Mouse (Mus musculus) limb, embryonic 13.5 days (tissue): ENCODE results near the gene Olfr1326-ps1. TPM values are rescaled to one million over a fixed set of nuclear protein-coding genes. Genes with fewer than 3 reads are reported as not detected.

ENCODE experiments used
- ATAC-seq: fragments of 200-750 bp; cut with Nextera tagmentation; 2 replicates; pipeline ENCODE4 v1.8.0; 2017; ENCODE audit warnings: low read depth, moderate number of reproducible peaks, moderate TSS enrichment; ENCODE audit not compliant: low FRiP score
- H3K27ac ChIP-seq: fragments of 300-500 bp; sonication (generic); 2 replicates; pipeline ENCODE4 v1.5.1; 2015; ENCODE audit warnings: inconsistent platforms, mild to moderate bottlenecking, moderate library complexity
- H3K27me3 ChIP-seq: fragments of 300-500 bp; sonication (generic); 2 replicates; pipeline ENCODE4 v1.6.1; 2015; ENCODE audit warnings: mild to moderate bottlenecking, inconsistent platforms
- H3K36me3 ChIP-seq: fragments of 300-500 bp; sonication (generic); 2 replicates; pipeline ENCODE4 v1.6.1; 2015; ENCODE audit warnings: inconsistent platforms, mild to moderate bottlenecking, moderate library complexity
- H3K4me1 ChIP-seq: fragments of 300-500 bp; sonication (generic); 2 replicates; pipeline ENCODE4 v1.6.1; 2015; ENCODE audit warnings: inconsistent platforms
- H3K4me2 ChIP-seq: fragments of 300-500 bp; sonication (generic); replicated peaks from 2 replicates; pipeline ENCODE4 v1.6.1; 2015; ENCODE audit warnings: inconsistent platforms, mild to moderate bottlenecking, moderate library complexity
- H3K4me3 ChIP-seq: fragments of 300-500 bp; sonication (generic); 2 replicates; pipeline ENCODE4 v1.5.1; 2015; ENCODE audit warnings: moderate library complexity, mild to moderate bottlenecking, inconsistent platforms
- H3K9ac ChIP-seq: fragments of 300-500 bp; sonication (generic); 2 replicates; pipeline ENCODE4 v1.6.1; 2015; ENCODE audit warnings: mild to moderate bottlenecking, inconsistent platforms
- H3K9me3 ChIP-seq: fragments of 300-500 bp; sonication (generic); 2 replicates; pipeline ENCODE4 v1.6.1; 2016; ENCODE audit warnings: inconsistent platforms
- WGBS: fragments of 180-500 bp; shearing (Covaris S2); methylation state at CpG from one replicate; pipeline ENCODE4 v1.1.7; 2015; 5-methylcytosine and 5-hydroxymethylcytosine counted together
- polyA plus RNA-seq: library from polyadenylated mRNA; unstranded; fragments of >200 nt; fragmentation: Nextera tagmentation; extraction: Ambion mirVana; gene quantifications from 2 replicates; pipeline ENCODE4 v1.2.1, GENCODE M21; 2015

Olfr1326-ps1 gene
- not detected in 2 replicates for polyA plus RNA-seq

DNA sequence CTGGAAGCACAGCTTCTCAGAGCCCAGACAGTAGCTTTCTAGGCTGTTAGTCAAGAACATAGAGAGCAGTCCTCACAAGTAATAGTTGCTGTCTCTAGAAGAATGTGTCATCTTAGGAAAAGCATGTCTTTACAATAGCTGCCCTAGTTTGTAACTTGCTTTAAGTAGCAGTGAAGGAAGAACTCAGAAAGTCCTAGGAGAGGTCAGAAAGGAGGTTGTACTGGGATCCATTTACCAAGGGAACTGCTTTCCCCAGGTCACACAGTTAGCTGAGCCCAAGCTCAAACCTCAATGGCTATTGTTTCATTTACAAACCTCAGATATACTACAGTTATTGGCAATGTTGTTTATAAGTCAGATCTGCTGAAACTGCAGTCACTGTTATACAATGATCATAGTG is at the start of gene Olfr1326-ps1:
Gene Olfr1326-ps1, minus strand, starts transcription at position 101 of the 400 bp plus-strand sequence.
- no peaks in the 10 kb centered on the region for H3K36me3 ChIP-seq
- ATAC-seq = no peak
- H3K27ac ChIP-seq = no peak within 1 kb of the TSS
- no peak within 1 kb of the TSS for H3K9ac ChIP-seq
- no peak within 1 kb of the TSS for H3K4me3 ChIP-seq
- no peaks in the 10 kb centered on the region for H3K9me3 ChIP-seq
- H3K27me3 ChIP-seq = no peaks in the 10 kb centered on the region
- no peak within 1 kb of the TSS for H3K4me2 ChIP-seq
- no peaks in the 10 kb centered on the region for H3K4me1 ChIP-seq

DNA sequence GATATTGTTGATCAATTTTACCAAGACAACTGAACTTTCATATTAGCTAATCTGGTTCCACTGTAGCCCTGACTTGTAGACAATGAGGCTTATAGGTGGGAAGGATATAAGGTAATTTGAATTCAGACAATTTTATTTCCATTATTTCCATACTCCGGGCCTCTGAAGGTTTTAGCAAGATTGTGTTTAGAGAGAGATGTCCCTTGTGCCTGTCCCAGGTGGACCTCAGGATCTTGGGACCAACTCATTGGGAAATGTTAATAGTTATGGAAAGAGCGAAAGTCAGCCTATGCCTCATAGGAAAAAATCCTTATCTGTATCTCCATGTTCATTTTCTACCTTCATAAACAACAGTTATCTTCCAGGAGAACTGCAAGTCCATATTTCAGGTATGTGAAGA is 17.7 kb upstream of the Olfr1326-ps1 start, which contains the start of gene Olfr1325:
Gene Olfr1325, plus strand, starts transcription at position 301 of the 400 bp plus-strand sequence.
- Histone ChIP-seq H3K36me3 (no peaks in the 10 kb centered on the region), H3K27ac (no peak within 1 kb of the TSS), H3K4me1 (no peaks in the 10 kb centered on the region), H3K9me3 (no peaks in the 10 kb centered on the region), H3K4me2 (no peak within 1 kb of the TSS), H3K27me3 (no peaks in the 10 kb centered on the region), H3K4me3 (no peak within 1 kb of the TSS), H3K9ac (no peak within 1 kb of the TSS)
- no peak for ATAC-seq
- 86% methylated on average over 2 of the region's 2 CpGs for WGBS

Other genes starting within 250 kb of the Olfr1326-ps1 start
- gene Plxna3, start 245.8 kb downstream of the Olfr1326-ps1 start, polyA plus RNA-seq = 21.2 and 25.3 TPM in 2 replicates
- gene Lage3, start 221.3 kb downstream of the Olfr1326-ps1 start, polyA plus RNA-seq = 114 and 115 TPM in 2 replicates
- gene Ubl4a, start 201.7 kb downstream of the Olfr1326-ps1 start, polyA plus RNA-seq = 62.2 and 68.2 TPM in 2 replicates
- gene Slc10a3, start 201.5 kb downstream of the Olfr1326-ps1 start, polyA plus RNA-seq = 19.6 and 21.3 TPM in 2 replicates
- gene Fam3a, start 181.6 kb downstream of the Olfr1326-ps1 start, polyA plus RNA-seq = 42.3 and 43.5 TPM in 2 replicates
- gene Ikbkg, start 181.6 kb downstream of the Olfr1326-ps1 start, polyA plus RNA-seq = 18.2 and 18.4 TPM in 2 replicates
- gene G6pdx, start 145.7 kb downstream of the Olfr1326-ps1 start, polyA plus RNA-seq = 45.6 and 47.0 TPM in 2 replicates
- gene Gm6880, start 93.5 kb downstream of the Olfr1326-ps1 start, polyA plus RNA-seq = 2.1 and 4.3 TPM in 2 replicates
- not detected in 2 replicates for gene Olfr1325, start 17.8 kb upstream of the Olfr1326-ps1 start, polyA plus RNA-seq
- gene Gm5640, start 70.7 kb upstream of the Olfr1326-ps1 start, polyA plus RNA-seq = 0.06 TPM in 1 of 2 replicates, not detected in the other
- 0.32 TPM in 1 of 2 replicates, not detected in the other for gene Gm6890, start 166.0 kb upstream of the Olfr1326-ps1 start, polyA plus RNA-seq